Mouse (Mus musculus): ENCODE measurements around the gene Mlxipl.

DNA sequence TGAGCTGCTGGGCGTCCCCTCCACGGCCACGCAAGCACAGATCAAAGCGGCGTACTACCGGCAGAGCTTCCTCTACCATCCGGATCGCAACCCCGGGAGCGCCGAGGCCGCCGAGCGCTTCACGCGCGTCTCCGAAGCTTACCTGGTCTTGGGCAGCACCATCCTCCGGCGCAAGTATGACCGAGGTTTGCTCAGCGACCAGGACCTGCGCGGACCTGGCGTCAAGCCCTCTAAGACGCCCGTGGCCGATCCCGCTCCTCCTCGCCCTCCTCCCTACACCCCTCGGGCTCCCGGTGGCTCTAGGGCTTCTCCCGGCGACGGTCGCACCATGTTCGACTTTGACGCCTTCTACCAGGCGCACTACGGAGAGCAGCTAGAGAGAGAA is 25.3 kb upstream of the Mlxipl start:
- TF ChIP-seq CTCF (IDR thresholded peaks at IDR 0.05) (no peak), POLR2A (IDR thresholded peaks at IDR 0.05; ENCODE audit: insufficient read depth, low read depth, low read length) (no peak), EP300 (IDR thresholded peaks at IDR 0.05; ENCODE audit: insufficient read depth, low read depth, low read length) (no peak)
